ENCODE assay signal across 12 mouse cellular contexts in the genomic region with DNA sequence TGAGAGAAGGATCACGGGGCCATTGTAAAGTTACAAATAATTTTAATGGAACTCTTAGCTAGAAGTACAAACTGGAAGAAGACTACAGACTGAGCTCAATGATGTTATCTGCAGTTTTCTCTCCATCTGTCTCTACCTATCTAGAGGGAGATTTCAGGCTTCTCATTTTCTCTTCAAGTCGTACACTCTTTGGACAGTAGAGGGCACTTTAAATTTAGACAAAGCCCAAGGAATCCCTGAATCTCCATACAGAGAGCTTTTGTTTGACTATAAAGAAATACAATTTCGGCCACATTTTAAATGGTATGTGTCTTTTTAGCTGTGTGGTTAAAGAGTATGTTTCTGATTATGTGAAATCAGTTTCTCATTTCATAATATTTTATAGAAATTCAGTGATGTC.
DNase-seq lines count a peak whose midpoint lies in the region; ATAC-seq lines count a peak whose summit lies in the region.
"Had no signal": no experiment of that assay in that cellular context is flagged by ENCODE, and none has a peak within 500 bp of the region (broad histone marks: within the 10 kb centered on the region; RNA-seq: fewer than 3 reads in every experiment).

No protein-coding gene starts in this region.

- H3K4me3 ChIP-seq in heart, embryonic 12.5 days, result no peak overlapping the region
- H3K4me3 ChIP-seq in midbrain, embryonic 11.5 days (ENCODE audit: low read depth, low read length), result no peak overlapping the region
- no peak overlapping the region for H3K4me3 ChIP-seq in midbrain, embryonic 10.5 days
- H3K4me3 ChIP-seq in hindbrain, embryonic 15.5 days, result no peak overlapping the region
- H3K4me3 ChIP-seq: embryonic facial prominence, embryonic 15.5 days; kidney, embryonic 15.5 days; midbrain, embryonic 12.5 days had no signal

- peak; percentile 11 for DNase-seq in heart, adult 8-10 months (ENCODE audit: low spot score)
- peak; percentile 90 for DNase-seq in midbrain, embryonic 11.5 days (ENCODE audit: low spot score, missing footprints)
- no peak for DNase-seq in midbrain, embryonic 10.5 days (ENCODE audit: low spot score)
- no peak for DNase-seq in adrenal gland, postnatal 36 days
- no peak for DNase-seq in gastrocnemius, postnatal 25 days
- no peak for DNase-seq in heart, postnatal 14 days

- peaks cover 9% of the 10 kb centered on the region; the same call in 1 of the 2 replicates for H3K4me1 ChIP-seq in heart, embryonic 12.5 days (replicated peaks)
- peaks cover 3% of the 10 kb centered on the region; the same call in 1 of the 2 replicates for H3K4me1 ChIP-seq in midbrain, embryonic 11.5 days (ENCODE audit: control insufficient read depth, insufficient read depth, low read length)
- H3K4me1 ChIP-seq in midbrain, embryonic 10.5 days, result peaks cover 22% of the 10 kb centered on the region
- peaks cover 15% of the 10 kb centered on the region for H3K4me1 ChIP-seq in hindbrain, embryonic 15.5 days (replicated peaks)

- no peaks in the 10 kb centered on the region for H3K36me3 ChIP-seq in heart, embryonic 12.5 days
- H3K36me3 ChIP-seq in midbrain, embryonic 11.5 days (ENCODE audit: control insufficient read depth, insufficient read depth, low read length), result no peaks in the 10 kb centered on the region
- H3K36me3 ChIP-seq in midbrain, embryonic 10.5 days, result no peaks in the 10 kb centered on the region
- H3K36me3 ChIP-seq in hindbrain, embryonic 15.5 days, result no peaks in the 10 kb centered on the region
- H3K36me3 ChIP-seq: embryonic facial prominence, embryonic 15.5 days; kidney, embryonic 15.5 days; midbrain, embryonic 12.5 days had no signal

- H3K27ac ChIP-seq in heart, embryonic 12.5 days (ENCODE audit: poor library complexity, severe bottlenecking), result no peak overlapping the region
- H3K27ac ChIP-seq in midbrain, embryonic 11.5 days (ENCODE audit: low read depth, low read length), result no peak overlapping the region
- H3K27ac ChIP-seq in midbrain, embryonic 10.5 days (replicated peaks), result no peak overlapping the region
- no peak overlapping the region for H3K27ac ChIP-seq in hindbrain, embryonic 15.5 days (replicated peaks)
- H3K27ac ChIP-seq: embryonic facial prominence, embryonic 15.5 days; kidney, embryonic 15.5 days; midbrain, embryonic 12.5 days had no signal

- H3K9me3 ChIP-seq in heart, embryonic 12.5 days (replicated peaks), result no peaks in the 10 kb centered on the region
- no peaks in the 10 kb centered on the region for H3K9me3 ChIP-seq in midbrain, embryonic 11.5 days (ENCODE audit: control insufficient read depth, low read length)
- no peaks in the 10 kb centered on the region for H3K9me3 ChIP-seq in midbrain, embryonic 10.5 days (replicated peaks)
- no peaks in the 10 kb centered on the region for H3K9me3 ChIP-seq in hindbrain, embryonic 15.5 days
- H3K9me3 ChIP-seq: embryonic facial prominence, embryonic 15.5 days; kidney, embryonic 15.5 days; midbrain, embryonic 12.5 days had no signal

- 18% methylated on average over 3 of the region's 3 CpGs for WGBS in heart, embryonic 12.5 days
- WGBS in midbrain, embryonic 11.5 days, result 19% methylated on average over 3 of the region's 3 CpGs
- 14% methylated on average over 3 of the region's 3 CpGs for WGBS in midbrain, embryonic 10.5 days
- 13% methylated on average over 3 of the region's 3 CpGs for WGBS in hindbrain, embryonic 15.5 days

- H3K4me2 ChIP-seq in heart, embryonic 12.5 days, result no peak overlapping the region
- no peak overlapping the region for H3K4me2 ChIP-seq in midbrain, embryonic 11.5 days
- no peak overlapping the region for H3K4me2 ChIP-seq in hindbrain, embryonic 15.5 days
- H3K4me2 ChIP-seq: embryonic facial prominence, embryonic 15.5 days; kidney, embryonic 15.5 days; midbrain, embryonic 12.5 days had no signal

- H3K9ac ChIP-seq in heart, embryonic 12.5 days, result no peak overlapping the region
- no peak overlapping the region for H3K9ac ChIP-seq in midbrain, embryonic 11.5 days (ENCODE audit: low read length)
- no peak overlapping the region for H3K9ac ChIP-seq in hindbrain, embryonic 15.5 days
- H3K9ac ChIP-seq: embryonic facial prominence, embryonic 15.5 days; kidney, embryonic 15.5 days; midbrain, embryonic 12.5 days had no signal

- no peaks in the 10 kb centered on the region for H3K27me3 ChIP-seq in heart, embryonic 12.5 days (replicated peaks)
- H3K27me3 ChIP-seq in midbrain, embryonic 11.5 days (ENCODE audit: control insufficient read depth, insufficient read depth, low read length), result no peaks in the 10 kb centered on the region
- H3K27me3 ChIP-seq in midbrain, embryonic 10.5 days (ENCODE audit: low read depth, poor library complexity, severe bottlenecking), result no peaks in the 10 kb centered on the region
- no peaks in the 10 kb centered on the region for H3K27me3 ChIP-seq in hindbrain, embryonic 15.5 days
- H3K27me3 ChIP-seq: kidney, embryonic 15.5 days; midbrain, embryonic 12.5 days had no signal

- ATAC-seq in heart, embryonic 12.5 days (ENCODE audit: insufficient number of reproducible peaks, low FRiP score), result no peak
- peak; percentile 49 for ATAC-seq in midbrain, embryonic 11.5 days (ENCODE audit: low FRiP score)
- peak; percentile 70; the same call in 1 of the 2 replicates for ATAC-seq in hindbrain, embryonic 15.5 days (ENCODE audit: low FRiP score, low read depth)
- ATAC-seq: Patski had no signal

- intact Hi-C loops in heart, postnatal 14 days (cut with DNase I), result loop anchor here (10.0 kb wide), 3 partner anchors 395 to 1155 kb away; a partner anchor contains a TSS

Comparison
In these comparisons a context has a peak if more than half of its experiments do, and no peak if none do; other contexts are left out.
1. DNase-seq: peak in heart, adult 8-10 months (single experiment) and midbrain, embryonic 11.5 days (single experiment); none in midbrain, embryonic 10.5 days (single experiment), adrenal gland, postnatal 36 days (0 of 2), gastrocnemius, postnatal 25 days (single experiment) and heart, postnatal 14 days (0 of 2).